Mouse (Mus musculus) bone marrow, adult 2 months (tissue): ENCODE measurements at regions not wholly inside any gene's neighbourhood (a gene's known extent, or its start where the extent isn't known, plus 50 kb on each side); places are given as distances from the start of the nearest gene placed in this dataset.

Experiments used
- H3K27ac ChIP-seq: fragments of 200-500 bp; 2 replicates; pipeline ENCODE4 v1.5.1; 2012; ENCODE audit warnings: low read depth, mild to moderate bottlenecking, control low read depth, inconsistent platforms, low read length; ENCODE audit not compliant: control insufficient read depth, poor library complexity, insufficient read depth
- H3K4me1 ChIP-seq: fragments of 200-500 bp; 2 replicates; pipeline ENCODE4 v1.6.1; 2011; ENCODE audit warnings: low read length; ENCODE audit not compliant: control insufficient read depth, insufficient read depth
- H3K4me3 ChIP-seq: fragments of 200-500 bp; replicated peaks from 2 replicates; pipeline ENCODE3; 2011; ENCODE audit warnings: mild to moderate bottlenecking, low read depth, low read length, control low read depth; ENCODE audit not compliant: control insufficient read depth
- CTCF ChIP-seq: fragments of 200-500 bp; IDR thresholded peaks from 2 replicates; pipeline ENCODE4 v1.5.1; 2011; ENCODE audit warnings: low read length, control low read depth; ENCODE audit not compliant: control insufficient read depth, insufficient read depth
- POLR2A ChIP-seq: fragments of 200-500 bp; IDR thresholded peaks from 2 replicates; pipeline ENCODE4 v1.6.1; 2011; ENCODE audit warnings: low read depth, mild to moderate bottlenecking, control low read depth, low read length, borderline replicate concordance; ENCODE audit not compliant: control insufficient read depth
- WGBS: fragments of 180-500 bp; shearing (Covaris S2); methylation state at CpG from one replicate; pipeline ENCODE4 v1.1.7; 2018; 5-methylcytosine and 5-hydroxymethylcytosine counted together

- peaks cover 3% of the 10 kb centered on the region; the same call in 1 of the 2 replicates for H3K4me1 ChIP-seq
- 23% methylated on average over 11 of the region's 11 CpGs for WGBS
- H3K4me3 ChIP-seq, result no peak overlapping the region
- TF ChIP-seq CTCF (peak; percentile 78), POLR2A (no peak)
- H3K27ac ChIP-seq, result no peak overlapping the region
Measured at GRCm38 (mm10) chr2:133020173-133020837, 74.6 kb upstream of the Fermt1 start.

GRCm38 (mm10) chr2:133021244-133021643 is 75.5 kb upstream of the Fermt1 start:
- 21% methylated on average over 3 of the region's 3 CpGs for WGBS
- no peak overlapping the region for H3K27ac ChIP-seq

GRCm38 (mm10) chr2:133027038-133027437 is 81.3 kb upstream of the Fermt1 start:
- no peak overlapping the region for H3K4me3 ChIP-seq
- TF ChIP-seq POLR2A, result no peak
- TF ChIP-seq CTCF, result no peak
- WGBS, result 82% methylated on average over 2 of the region's 2 CpGs
- H3K4me1 ChIP-seq, result no peaks in the 10 kb centered on the region
- no peak overlapping the region for H3K27ac ChIP-seq

More at GRCm38 (mm10) chr2:133021244-133021643, 75.5 kb upstream of the Fermt1 start:
- TF ChIP-seq CTCF (no peak), POLR2A (no peak)
- peaks cover 3% of the 10 kb centered on the region; the same call in 1 of the 2 replicates for H3K4me1 ChIP-seq
- H3K4me3 ChIP-seq, result no peak overlapping the region

- H3K4me3 ChIP-seq, result no peak overlapping the region
- WGBS, result 71% methylated on average over 3 of the region's 3 CpGs
- no peak overlapping the region for H3K27ac ChIP-seq
- H3K4me1 ChIP-seq, result no peaks in the 10 kb centered on the region
- no peak for TF ChIP-seq CTCF
- TF ChIP-seq POLR2A, result no peak
Measured at GRCm38 (mm10) chr2:133035421-133035820, 89.7 kb upstream of the Fermt1 start.

- TF ChIP-seq POLR2A (no peak), CTCF (no peak)
- 86% methylated on average over 1 of the region's 1 CpGs for WGBS
- H3K27ac ChIP-seq, result no peak overlapping the region
- no peaks in the 10 kb centered on the region for H3K4me1 ChIP-seq
- no peak overlapping the region for H3K4me3 ChIP-seq
Measured at GRCm38 (mm10) chr2:133040708-133041107, 95.0 kb upstream of the Fermt1 start.

- TF ChIP-seq POLR2A (no peak), CTCF (no peak)
- WGBS, result 86% methylated on average over 11 of the region's 11 CpGs
- Histone ChIP-seq H3K27ac (no peak overlapping the region), H3K4me1 (no peaks in the 10 kb centered on the region), H3K4me3 (no peak overlapping the region)
Measured at GRCm38 (mm10) chr2:133077698-133078356, 132.1 kb upstream of the Fermt1 start.

GRCm38 (mm10) chr2:133090976-133091375 is 145.3 kb upstream of the Fermt1 start:
- TF ChIP-seq CTCF (no peak), POLR2A (no peak)
- Histone ChIP-seq H3K4me3 (no peak overlapping the region), H3K4me1 (no peaks in the 10 kb centered on the region), H3K27ac (no peak overlapping the region)
- 53% methylated on average over 7 of the region's 7 CpGs for WGBS

- Histone ChIP-seq H3K27ac (no peak overlapping the region), H3K4me3 (no peak overlapping the region), H3K4me1 (no peaks in the 10 kb centered on the region)
- TF ChIP-seq POLR2A (no peak), CTCF (peak; percentile 63)
- WGBS, result 18% methylated on average over 10 of the region's 10 CpGs
Measured at GRCm38 (mm10) chr2:133113642-133114041, 167.9 kb upstream of the Fermt1 start.
